Comparison of ENCODE assay signal across 8 mouse cellular contexts in the genomic region with DNA sequence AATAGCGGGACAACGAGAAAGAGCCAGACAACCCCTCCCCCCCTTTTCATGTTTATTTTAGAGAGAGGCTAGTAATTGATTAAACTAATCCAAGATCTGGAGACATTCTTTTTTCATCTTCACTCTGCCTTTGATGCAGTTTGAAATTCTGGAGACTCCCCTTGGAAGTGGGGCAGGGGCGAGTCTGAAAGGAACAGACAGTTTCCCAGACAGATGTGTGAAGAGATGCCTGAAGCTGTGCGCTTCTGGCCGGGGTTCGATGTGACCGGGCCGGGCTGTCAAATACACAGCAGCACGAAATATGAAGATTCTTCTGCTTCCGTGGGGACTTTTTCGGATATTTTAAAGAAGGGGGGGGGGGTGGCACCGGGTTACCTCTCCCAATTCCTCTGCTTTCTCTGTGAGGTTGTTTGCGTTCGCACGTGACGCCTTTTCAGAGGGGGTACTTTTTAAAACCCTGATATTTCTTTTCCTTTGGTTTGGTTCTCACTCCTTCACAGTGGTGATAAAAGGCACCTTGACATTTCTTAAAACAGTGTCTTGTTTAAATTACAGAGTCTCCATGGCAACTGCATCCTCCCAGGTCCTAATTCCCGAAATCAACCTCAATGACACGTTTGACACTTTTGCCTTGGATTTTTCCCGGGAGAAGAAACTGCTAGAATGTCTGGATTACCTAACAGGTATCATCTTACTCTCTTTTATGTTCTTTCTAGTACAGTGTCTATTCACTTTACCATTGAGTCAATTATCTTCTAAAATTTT. TPM values are rescaled to one million over a fixed set of nuclear protein-coding genes. Genes with fewer than 3 reads are reported as not detected.
DNase-seq lines count a peak whose midpoint lies in the region.

No protein-coding gene starts in this region.

- DNase-seq in B cell, adult 2 months, result peak; percentile 2 to 11
- peak; percentile 6 for DNase-seq in adrenal gland, postnatal 14 days
- DNase-seq in embryo, embryonic 11 days, result peak; percentile 7
- DNase-seq in heart, adult 11 months, result peak; percentile 97
- DNase-seq in kidney, adult 18-20 months, result peak; percentile 31
- peak; percentile 32 to 53 for DNase-seq in left cerebral cortex, adult 8-10 months (ENCODE audit: low spot score in 2 of 2)
- DNase-seq in lung, postnatal 4 days, result peak; percentile 36 to 44
- peak; percentile 1 to 2 for DNase-seq in spleen, postnatal 36 days (ENCODE audit: low spot score in 2 of 2)

RNA-seq across cellular contexts. Expression of a gene that starts 25.9 kb away (rescaled TPM):
- total RNA-seq in adrenal gland, postnatal 14 days (2021), result 129 and 342 TPM in 2 replicates
- total RNA-seq in left cerebral cortex, adult 8-10 months (2022), result 100 to 1,000 TPM in 2 of 4 experiments, 10 to 100 TPM in 2; 64.2 to 131 (median 96.7) TPM

Comparison
In these comparisons a context has a peak if more than half of its experiments do, and no peak if none do; other contexts are left out.
1. Peak in every context shown above with its lines: DNase-seq.
2. DNase-seq: peak in every context shown above with its lines; median percentile 97 in heart, adult 11 months; 42 in left cerebral cortex, adult 8-10 months; 40 in lung, postnatal 4 days; 31 in kidney, adult 18-20 months; 7 in embryo, embryonic 11 days; 6 in B cell, adult 2 months; 6 in adrenal gland, postnatal 14 days; 2 in spleen, postnatal 36 days.